Mouse (Mus musculus) brain, embryonic 14.5 days (tissue): Measurements from ENCODE around the gene Cc2d1b.

Experiments used
- CTCF ChIP-seq: fragments of 200-500 bp; IDR thresholded peaks from 2 replicates; pipeline ENCODE4 v1.5.1; 2012; ENCODE audit warnings: inconsistent platforms, mild to moderate bottlenecking, moderate library complexity, borderline replicate concordance; ENCODE audit not compliant: insufficient read depth, insufficient read length; ENCODE audit errors: extremely low read depth
- POLR2A ChIP-seq: fragments of 200-500 bp; IDR thresholded peaks from 2 replicates; pipeline ENCODE4 v1.6.1; 2012; ENCODE audit warnings: mild to moderate bottlenecking, inconsistent platforms, borderline replicate concordance; ENCODE audit not compliant: poor library complexity, insufficient read depth, insufficient read length, severe bottlenecking; ENCODE audit errors: extremely low read depth

- TF ChIP-seq POLR2A (no peak), CTCF (no peak)
Observed at GRCm38 (mm10) chr4:108629363-108629880, 9.7 kb downstream of the Cc2d1b start.
